Mouse (Mus musculus): ENCODE data around the gene Bik. TPM values are rescaled to one million over a fixed set of nuclear protein-coding genes. Genes with fewer than 3 reads are reported as not detected.

Bik gene
- total RNA-seq, 2 experiments from 2014 or later, result not detected

- no peak for ATAC-seq (replicated peaks; ENCODE audit: low FRiP score, poor library complexity, severe bottlenecking)
Observed at GRCm38 (mm10) chr15:83539905-83540304, 13.2 kb downstream of the Bik start.

- no peak for ATAC-seq (replicated peaks; ENCODE audit: low FRiP score, poor library complexity, severe bottlenecking)
Observed at GRCm38 (mm10) chr15:83541647-83542287, 15.1 kb downstream of the Bik start.

GRCm38 (mm10) chr15:83546029-83546428 is 19.4 kb downstream of the Bik start:
- no peak for ATAC-seq (replicated peaks; ENCODE audit: low FRiP score, poor library complexity, severe bottlenecking)

GRCm38 (mm10) chr15:83547144-83547543 is 20.5 kb downstream of the Bik start:
- no peak for ATAC-seq (replicated peaks; ENCODE audit: low FRiP score, poor library complexity, severe bottlenecking)

- no peak for ATAC-seq (replicated peaks; ENCODE audit: low FRiP score, poor library complexity, severe bottlenecking)
Observed at GRCm38 (mm10) chr15:83550137-83550536, 23.5 kb downstream of the Bik start.

- ATAC-seq (replicated peaks; ENCODE audit: low FRiP score, poor library complexity, severe bottlenecking), result no peak
Observed at GRCm38 (mm10) chr15:83553831-83554230, 27.2 kb downstream of the Bik start.

- peak; percentile 95 for ATAC-seq (replicated peaks; ENCODE audit: low FRiP score, poor library complexity, severe bottlenecking)
Observed at GRCm38 (mm10) chr15:83555161-83555974, 28.7 kb downstream of the Bik start.

GRCm38 (mm10) chr15:83560941-83561477 is 34.3 kb downstream of the Bik start:
- no peak for ATAC-seq (replicated peaks; ENCODE audit: low FRiP score, poor library complexity, severe bottlenecking)

GRCm38 (mm10) chr15:83562626-83563270 is 36.1 kb downstream of the Bik start:
- ATAC-seq (replicated peaks; ENCODE audit: low FRiP score, poor library complexity, severe bottlenecking), result peak; percentile 46

- peak; percentile 79 for ATAC-seq (replicated peaks; ENCODE audit: low FRiP score, poor library complexity, severe bottlenecking)
Observed at GRCm38 (mm10) chr15:83563327-83563856, 36.7 kb downstream of the Bik start, which contains the start of the genes Tspo and Mcat. Gene Tspo, plus strand, starts transcription at chr15:83563592. Gene Mcat, minus strand, starts transcription at chr15:83563787.

GRCm38 (mm10) chr15:83563857-83564651 is 37.4 kb downstream of the Bik start:
- ATAC-seq (replicated peaks; ENCODE audit: low FRiP score, poor library complexity, severe bottlenecking), result peak; percentile 62

- peak; percentile 71 for ATAC-seq (replicated peaks; ENCODE audit: low FRiP score, poor library complexity, severe bottlenecking)
Observed at GRCm38 (mm10) chr15:83565434-83565833, 38.8 kb downstream of the Bik start.

GRCm38 (mm10) chr15:83566006-83566405 is 39.3 kb downstream of the Bik start:
- no peak for ATAC-seq (replicated peaks; ENCODE audit: low FRiP score, poor library complexity, severe bottlenecking)

- ATAC-seq (replicated peaks; ENCODE audit: low FRiP score, poor library complexity, severe bottlenecking), result no peak
Observed at GRCm38 (mm10) chr15:83567728-83568127, 41.1 kb downstream of the Bik start.

- no peak for ATAC-seq (replicated peaks; ENCODE audit: low FRiP score, poor library complexity, severe bottlenecking)
Observed at GRCm38 (mm10) chr15:83568544-83568943, 41.9 kb downstream of the Bik start.

- no peak for ATAC-seq (replicated peaks; ENCODE audit: low FRiP score, poor library complexity, severe bottlenecking)
Observed at GRCm38 (mm10) chr15:83569682-83570081, 43.0 kb downstream of the Bik start.

GRCm38 (mm10) chr15:83570641-83571040 is 44.0 kb downstream of the Bik start:
- peak; percentile 60; the same call in 1 of the 2 replicates for ATAC-seq (replicated peaks; ENCODE audit: low FRiP score, poor library complexity, severe bottlenecking)

- ATAC-seq (replicated peaks; ENCODE audit: low FRiP score, poor library complexity, severe bottlenecking), result no peak
Observed at GRCm38 (mm10) chr15:83571636-83572035, 45.0 kb downstream of the Bik start.

- no peak for ATAC-seq (replicated peaks; ENCODE audit: low FRiP score, poor library complexity, severe bottlenecking)
Observed at GRCm38 (mm10) chr15:83572132-83572531, 45.5 kb downstream of the Bik start.
